Mouse (Mus musculus): Measurements from ENCODE around the gene Gpr152. TPM values are rescaled to one million over a fixed set of nuclear protein-coding genes. Genes with fewer than 3 reads are reported as not detected.

Gpr152 gene
- polyA plus RNA-seq, 1 experiment from 2014 or later, result not detected

DNA sequence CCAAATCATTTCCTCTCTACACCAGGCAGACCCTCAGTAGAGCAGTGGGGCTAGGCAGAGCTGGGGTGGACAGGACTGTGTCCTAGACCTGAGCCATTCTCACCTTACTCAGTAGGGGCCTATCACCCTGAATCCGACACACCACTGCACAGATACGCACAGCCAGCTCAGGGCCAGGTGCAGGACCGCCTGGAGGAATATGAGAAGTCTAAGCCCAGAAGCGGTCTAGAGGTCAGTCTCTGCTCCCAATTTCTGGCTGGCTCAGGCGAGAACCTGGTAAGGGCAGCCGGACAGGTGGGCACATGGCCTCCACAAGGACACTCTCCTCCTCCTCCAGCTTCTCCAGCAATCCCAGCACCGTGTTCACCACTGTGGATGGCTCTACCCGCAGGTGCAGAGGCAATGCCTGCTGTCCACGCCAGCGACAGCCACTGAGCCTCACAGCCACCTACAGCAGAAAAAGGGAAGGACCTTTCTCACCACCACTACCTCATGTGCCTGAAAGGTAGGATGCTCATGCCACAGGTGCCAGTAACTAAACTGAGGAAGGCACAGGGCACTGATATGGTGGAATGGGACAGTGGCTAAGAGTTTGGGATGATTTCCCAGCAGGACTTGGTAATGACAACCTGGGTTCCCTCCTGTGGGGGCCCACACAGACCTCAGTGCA lies 31.3 kb downstream of the Gpr152 start:
- Histone ChIP-seq H3K36me3 (no peaks in the 10 kb centered on the region), H3K9ac (0 out of 2 replicates have a peak overlapping the region, but pooled peaks have one; percentile 71), H3K4me1 (peaks cover 18% of the 10 kb centered on the region), H3K27me3 (replicated peaks) (no peaks in the 10 kb centered on the region), H3K9me3 (no peaks in the 10 kb centered on the region), H3K27ac (no peak overlapping the region), H3K4me3 (no peak overlapping the region), H3K4me2 (replicated peaks) (peak overlapping the region; percentile 72; the same call in 1 of the 2 replicates)
- 94% methylated on average over 10 of the region's 10 CpGs for WGBS
- no peak for ATAC-seq (ENCODE audit: low FRiP score, low read depth)

DNA sequence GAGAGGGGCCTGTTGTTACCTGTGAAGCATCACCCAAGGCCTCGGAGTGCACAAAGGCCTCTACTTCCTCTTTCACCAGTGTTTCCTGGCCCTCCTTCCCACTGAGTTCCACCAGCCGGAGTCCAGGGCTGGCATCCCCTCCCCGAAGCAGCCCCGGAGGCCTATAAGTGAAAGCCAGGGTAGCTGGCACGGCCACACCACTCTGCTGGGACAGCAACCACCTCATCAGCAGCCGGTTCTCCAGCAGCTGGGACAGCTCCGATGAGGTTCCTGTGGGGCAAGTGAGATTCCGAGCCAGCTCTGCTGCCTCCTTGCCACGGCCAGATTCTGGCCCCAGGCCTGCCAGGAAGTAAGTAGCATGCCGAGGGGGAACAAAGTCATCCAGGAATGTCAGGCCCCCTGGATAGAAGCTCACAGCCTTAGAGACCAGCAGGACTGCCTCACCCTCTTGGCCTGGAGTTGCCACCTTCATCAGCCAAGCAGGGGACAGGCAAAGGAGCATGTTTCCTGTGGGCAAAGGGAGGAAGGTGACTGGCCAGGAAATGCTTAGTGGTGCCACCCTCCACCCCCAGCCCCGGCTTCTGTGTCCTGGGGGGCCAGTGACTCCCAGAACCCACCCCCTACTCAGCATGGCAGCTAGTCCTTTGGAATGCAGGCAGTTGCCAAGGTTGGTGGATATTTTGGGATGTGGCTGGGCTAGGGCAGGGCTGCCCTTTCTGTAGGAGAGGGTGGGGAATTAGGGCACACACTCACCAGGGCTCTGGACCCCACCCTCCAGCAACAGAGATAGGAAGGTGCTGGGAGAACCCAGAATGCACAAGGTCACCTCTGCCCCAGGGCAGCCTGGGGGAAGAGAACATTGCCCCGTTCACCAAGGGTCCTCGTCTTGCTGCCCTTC lies 32.1 kb downstream of the Gpr152 start:
- no peak for ATAC-seq (ENCODE audit: low FRiP score, low read depth)
- WGBS, result 76% methylated on average over 13 of the region's 13 CpGs

DNA sequence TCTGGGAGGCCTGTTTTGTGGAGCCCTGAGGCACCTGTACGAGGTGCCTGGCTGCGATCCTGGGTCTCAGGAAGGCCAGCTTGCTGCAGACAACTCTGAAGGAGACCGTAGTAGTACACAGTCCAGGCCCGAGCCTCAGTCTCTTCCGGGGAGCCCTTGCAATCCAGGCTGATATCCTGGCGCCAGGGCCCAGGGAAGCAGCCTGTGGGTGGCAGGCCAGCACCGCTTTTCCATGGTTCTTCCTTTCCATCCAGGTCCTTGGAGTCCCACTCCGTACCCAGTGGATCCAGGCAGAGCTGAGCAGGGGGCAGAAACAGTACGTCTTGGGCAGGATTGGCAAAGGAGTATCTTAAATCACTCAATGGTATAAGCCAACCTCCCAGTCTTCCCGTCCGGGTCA lies 33.3 kb downstream of the Gpr152 start:
- H3K4me1 ChIP-seq, result peaks cover 18% of the 10 kb centered on the region
- H3K4me2 ChIP-seq (replicated peaks), result no peak overlapping the region
- no peaks in the 10 kb centered on the region for H3K27me3 ChIP-seq (replicated peaks)
- WGBS, result 55% methylated on average over 11 of the region's 11 CpGs
- H3K36me3 ChIP-seq, result no peaks in the 10 kb centered on the region
- ATAC-seq (ENCODE audit: low FRiP score, low read depth), result no peak
- H3K27ac ChIP-seq, result no peak overlapping the region
- no peak overlapping the region for H3K4me3 ChIP-seq
- H3K9me3 ChIP-seq, result no peaks in the 10 kb centered on the region
- no peak overlapping the region for H3K9ac ChIP-seq

More for the DNA sequence above, 32.1 kb downstream of the Gpr152 start:
- H3K27ac ChIP-seq, result no peak overlapping the region
- no peaks in the 10 kb centered on the region for H3K36me3 ChIP-seq
- no peak overlapping the region for H3K4me3 ChIP-seq
- no peaks in the 10 kb centered on the region for H3K27me3 ChIP-seq (replicated peaks)
- H3K9me3 ChIP-seq, result no peaks in the 10 kb centered on the region
- H3K4me1 ChIP-seq, result peaks cover 18% of the 10 kb centered on the region
- no peak overlapping the region for H3K4me2 ChIP-seq (replicated peaks)
- H3K9ac ChIP-seq, result no peak overlapping the region

DNA sequence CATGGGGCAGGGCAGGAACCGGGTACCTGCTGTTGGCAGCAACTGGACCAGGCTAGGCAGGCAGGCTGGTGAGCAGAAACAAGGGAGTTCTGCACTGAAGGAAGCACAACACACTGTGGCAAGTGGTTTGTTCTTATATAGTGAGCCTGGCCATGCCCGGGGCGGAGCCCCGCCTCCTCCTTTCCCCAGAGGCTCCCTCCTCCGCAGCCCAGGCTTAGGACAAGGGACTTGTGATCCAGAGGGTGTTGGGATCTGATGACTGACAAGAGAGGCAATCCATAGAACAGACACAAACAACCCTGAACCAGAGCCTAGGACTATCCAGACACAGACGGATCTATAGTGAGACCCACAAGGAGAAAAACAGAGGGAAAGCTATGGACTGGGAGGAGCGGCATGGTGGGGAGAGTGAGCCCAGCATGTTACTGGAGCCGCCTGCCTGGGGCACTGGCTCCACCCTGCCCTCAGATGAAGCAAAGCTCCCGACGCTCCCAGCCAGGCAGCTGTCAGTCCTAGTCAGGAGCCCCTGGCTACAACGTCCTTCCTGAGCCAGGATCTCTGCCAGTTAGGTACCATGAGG lies 35.9 kb downstream of the Gpr152 start, which contains the start of gene Carns1:
Gene Carns1, minus strand, starts transcription at position 112 of the 580 bp plus-strand sequence.
- H3K36me3 ChIP-seq, result no peaks in the 10 kb centered on the region
- H3K27me3 ChIP-seq (replicated peaks), result no peaks in the 10 kb centered on the region
- H3K9ac ChIP-seq, result peak within 1 kb of the TSS; percentile 33
- H3K27ac ChIP-seq, result no peak within 1 kb of the TSS
- H3K4me1 ChIP-seq, result peaks cover 8% of the 10 kb centered on the region
- peak within 1 kb of the TSS; percentile 48 for H3K4me2 ChIP-seq (replicated peaks)
- H3K4me3 ChIP-seq, result no peak within 1 kb of the TSS
- peak; percentile 44; the same call in 1 of the 2 replicates for ATAC-seq (ENCODE audit: low FRiP score, low read depth)
- H3K9me3 ChIP-seq, result no peaks in the 10 kb centered on the region
- 2% methylated on average over 11 of the region's 11 CpGs for WGBS

DNA sequence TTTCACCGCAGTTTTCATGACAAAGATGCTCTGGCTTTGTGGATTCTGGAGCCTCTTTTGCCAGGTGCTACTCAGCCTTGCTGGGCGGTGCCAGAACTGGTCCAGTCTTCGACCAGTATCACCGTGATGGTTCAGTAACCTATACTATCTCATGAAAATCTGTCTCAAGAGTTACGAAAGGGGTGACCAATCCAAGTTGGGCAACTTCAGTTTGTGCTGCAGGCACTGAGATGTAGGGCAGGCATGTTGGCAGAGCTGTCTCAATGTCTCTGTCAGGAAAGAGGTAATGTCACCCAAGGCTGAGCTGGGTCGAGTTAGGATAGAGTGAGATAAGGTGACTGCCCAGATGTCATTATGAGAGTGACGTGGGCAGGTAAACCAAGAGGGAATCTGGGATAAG lies 40.8 kb downstream of the Gpr152 start:
- H3K27ac ChIP-seq, result no peak overlapping the region
- H3K9me3 ChIP-seq, result no peaks in the 10 kb centered on the region
- H3K4me2 ChIP-seq (replicated peaks), result no peak overlapping the region
- WGBS, result 88% methylated on average over 7 of the region's 7 CpGs
- H3K4me1 ChIP-seq, result peaks cover 15% of the 10 kb centered on the region
- no peaks in the 10 kb centered on the region for H3K27me3 ChIP-seq (replicated peaks)
- no peak overlapping the region for H3K9ac ChIP-seq
- H3K36me3 ChIP-seq, result no peaks in the 10 kb centered on the region
- no peak overlapping the region for H3K4me3 ChIP-seq
- ATAC-seq (ENCODE audit: low FRiP score, low read depth), result no peak

DNA sequence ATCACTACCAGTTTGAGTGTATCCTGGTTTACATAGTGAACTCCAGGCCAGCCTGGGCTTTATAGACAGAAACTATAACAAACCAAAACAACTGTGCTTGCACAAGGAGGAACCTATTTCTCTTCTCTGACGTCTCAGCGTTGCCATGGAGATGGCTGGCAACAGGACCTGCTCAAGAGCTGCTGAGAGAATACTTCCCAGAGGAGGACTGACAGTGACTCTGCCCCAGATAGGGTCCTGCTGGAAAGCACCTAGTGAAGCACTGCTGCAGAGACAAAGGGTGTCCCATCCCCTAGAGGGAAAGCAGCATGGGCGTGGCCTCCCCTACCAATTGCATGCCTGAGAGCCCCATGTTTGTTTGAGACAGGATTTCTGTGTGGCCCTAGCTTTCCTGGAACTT lies 42.3 kb downstream of the Gpr152 start:
- no peaks in the 10 kb centered on the region for H3K9me3 ChIP-seq
- no peak overlapping the region for H3K4me2 ChIP-seq (replicated peaks)
- no peak overlapping the region for H3K4me3 ChIP-seq
- WGBS, result 46% methylated on average over 3 of the region's 3 CpGs
- no peak overlapping the region for H3K27ac ChIP-seq
- no peaks in the 10 kb centered on the region for H3K27me3 ChIP-seq (replicated peaks)
- no peak for ATAC-seq (ENCODE audit: low FRiP score, low read depth)
- 0 out of 2 replicates have a peak, but pooled peaks cover 11% of the 10 kb centered on the region for H3K4me1 ChIP-seq
- no peak overlapping the region for H3K9ac ChIP-seq
- no peaks in the 10 kb centered on the region for H3K36me3 ChIP-seq

DNA sequence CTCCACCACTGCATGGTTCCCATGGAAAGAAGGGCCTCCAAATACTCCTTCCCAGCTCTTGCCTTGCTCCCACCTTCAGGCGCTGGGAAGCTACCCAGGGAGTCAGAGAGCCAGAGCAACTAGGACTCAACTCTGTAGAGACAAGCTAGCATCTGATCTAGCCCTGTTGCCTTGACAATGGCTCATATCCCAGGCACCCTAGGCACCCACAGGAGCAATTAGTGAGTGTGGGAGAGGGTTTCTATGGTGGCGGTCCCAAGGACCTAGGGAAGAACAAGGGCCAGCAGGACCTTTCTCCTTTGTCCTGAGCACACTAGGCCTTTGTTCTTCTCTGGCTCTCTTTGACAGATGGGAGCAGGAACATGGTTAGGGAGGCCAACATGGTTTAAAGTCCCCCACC lies 44.1 kb downstream of the Gpr152 start:
- no peaks in the 10 kb centered on the region for H3K36me3 ChIP-seq
- ATAC-seq (ENCODE audit: low FRiP score, low read depth), result no peak
- H3K4me3 ChIP-seq, result no peak overlapping the region
- H3K9ac ChIP-seq, result no peak overlapping the region
- H3K4me2 ChIP-seq (replicated peaks), result no peak overlapping the region
- H3K9me3 ChIP-seq, result no peaks in the 10 kb centered on the region
- H3K27me3 ChIP-seq (replicated peaks), result no peaks in the 10 kb centered on the region
- H3K4me1 ChIP-seq, result 0 out of 2 replicates have a peak, but pooled peaks cover 11% of the 10 kb centered on the region
- H3K27ac ChIP-seq, result no peak overlapping the region
- 76% methylated on average over 2 of the region's 2 CpGs for WGBS

DNA sequence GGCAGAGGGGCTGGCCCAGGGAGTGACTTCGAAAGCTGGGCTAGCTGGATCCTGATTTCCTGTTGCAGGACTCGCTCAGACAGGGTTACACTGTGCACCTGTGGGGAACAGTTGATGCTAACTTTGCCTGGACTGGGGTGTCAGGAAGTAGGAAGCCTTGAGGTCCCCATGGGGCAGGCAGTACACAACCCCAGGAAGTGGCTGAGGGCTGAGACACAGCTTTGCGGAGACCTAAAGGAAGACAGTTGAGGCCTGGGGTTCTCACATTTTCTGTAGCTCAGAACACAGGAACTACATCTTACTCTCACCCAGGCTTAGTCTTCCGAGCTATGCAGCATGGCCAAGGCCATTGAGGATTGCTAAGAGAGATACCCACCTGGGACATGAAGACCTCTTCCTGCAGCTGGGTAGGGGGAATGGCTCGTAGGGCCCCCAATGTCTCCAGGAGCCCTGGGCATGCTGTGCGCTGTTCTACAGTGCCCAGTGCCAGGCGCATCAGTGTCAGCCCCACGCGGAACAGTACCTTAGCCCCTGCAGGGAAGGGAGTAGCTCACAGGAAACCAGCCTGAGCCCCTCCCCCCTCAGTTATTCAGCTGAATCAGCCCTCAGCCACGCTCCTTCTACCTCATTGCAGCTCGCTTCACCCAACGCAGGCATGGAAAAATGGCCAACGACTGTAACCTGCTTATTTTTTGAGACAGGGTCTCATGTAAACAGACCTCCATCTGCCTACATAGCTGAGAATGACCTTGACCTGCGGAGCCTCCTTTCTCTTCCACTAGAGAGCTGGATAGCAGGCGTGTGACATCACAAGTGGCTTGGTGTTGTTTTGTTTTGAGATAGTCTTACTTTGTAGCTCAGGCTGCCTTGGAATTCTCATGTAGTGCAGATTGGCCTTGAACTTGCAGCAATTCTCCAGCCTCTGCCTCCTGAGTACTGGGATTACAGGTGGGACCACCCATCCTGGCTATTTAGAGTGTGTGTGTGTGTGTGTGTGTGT lies 45.7 kb downstream of the Gpr152 start:
- ATAC-seq (ENCODE audit: low FRiP score, low read depth), result no peak
- Histone ChIP-seq H3K9ac (no peak overlapping the region), H3K36me3 (no peaks in the 10 kb centered on the region), H3K27ac (no peak overlapping the region), H3K4me2 (replicated peaks) (no peak overlapping the region), H3K4me1 (0 out of 2 replicates have a peak, but pooled peaks cover 11% of the 10 kb centered on the region), H3K4me3 (no peak overlapping the region), H3K27me3 (replicated peaks) (no peaks in the 10 kb centered on the region; the same call in 1 of the 2 replicates), H3K9me3 (no peaks in the 10 kb centered on the region)
- 65% methylated on average over 15 of the region's 15 CpGs for WGBS

DNA sequence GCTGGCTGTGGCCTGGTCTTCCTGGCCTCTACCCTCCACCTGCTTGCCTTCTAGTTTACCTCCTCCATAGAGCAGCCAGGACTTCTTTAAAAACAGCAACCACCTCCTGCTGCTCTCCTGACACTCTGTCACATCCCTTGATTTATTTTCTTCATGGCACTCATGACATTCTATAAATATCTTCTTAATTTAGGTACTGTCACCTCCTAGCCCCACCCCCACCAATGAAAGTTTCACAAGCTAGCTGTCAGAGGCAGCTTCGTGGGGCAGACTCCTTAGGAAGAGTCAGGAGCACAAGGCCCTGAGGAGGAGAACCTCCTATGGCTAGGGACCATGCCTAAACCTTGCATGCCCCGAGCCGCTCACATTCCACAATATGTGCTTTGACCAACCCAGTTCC lies 47.7 kb downstream of the Gpr152 start:
- no peak for ATAC-seq (ENCODE audit: low FRiP score, low read depth)
- Histone ChIP-seq H3K27ac (no peak overlapping the region), H3K27me3 (replicated peaks) (no peaks in the 10 kb centered on the region; the same call in 1 of the 2 replicates), H3K4me2 (replicated peaks) (no peak overlapping the region), H3K9ac (no peak overlapping the region), H3K4me1 (peaks cover 8% of the 10 kb centered on the region; the same call in 1 of the 2 replicates), H3K36me3 (no peaks in the 10 kb centered on the region), H3K4me3 (no peak overlapping the region), H3K9me3 (no peaks in the 10 kb centered on the region)
- WGBS, result 78% methylated on average over 3 of the region's 3 CpGs

DNA sequence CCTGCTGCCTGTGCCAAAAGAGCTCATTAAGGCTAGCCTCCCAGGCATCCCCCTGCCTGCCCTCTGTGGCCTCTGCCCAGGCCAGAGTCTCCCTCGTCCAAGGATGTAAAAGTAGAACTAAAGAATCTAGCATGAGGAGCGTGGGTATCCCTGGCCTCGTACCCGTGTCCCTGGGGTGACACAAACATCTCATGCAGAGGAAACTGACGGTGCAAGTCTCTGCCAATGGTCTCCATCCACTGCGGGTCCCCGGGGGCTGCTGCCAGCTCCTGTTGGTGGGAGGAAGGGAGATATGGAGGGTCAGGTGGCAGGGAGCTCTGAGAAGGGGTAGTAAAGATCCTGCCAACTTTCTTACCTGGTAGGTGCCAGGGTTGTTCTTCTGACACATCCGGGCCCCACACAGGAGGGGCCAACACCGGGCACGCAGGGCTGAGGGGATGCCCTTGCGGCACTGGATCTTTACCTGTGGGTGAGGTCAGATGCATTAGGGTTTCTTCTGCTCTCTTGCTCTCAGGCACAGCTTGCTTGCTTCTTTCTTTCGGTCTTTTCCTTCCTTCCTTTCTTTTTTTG lies 49.5 kb downstream of the Gpr152 start:
- Histone ChIP-seq H3K4me1 (peaks cover 19% of the 10 kb centered on the region), H3K27me3 (replicated peaks) (no peaks in the 10 kb centered on the region; the same call in 1 of the 2 replicates), H3K9me3 (no peaks in the 10 kb centered on the region), H3K36me3 (peaks cover 11% of the 10 kb centered on the region), H3K9ac (no peak overlapping the region), H3K4me3 (no peak overlapping the region), H3K4me2 (replicated peaks) (no peak overlapping the region), H3K27ac (no peak overlapping the region)
- ATAC-seq (ENCODE audit: low FRiP score, low read depth), result no peak
- WGBS, result 80% methylated on average over 12 of the region's 12 CpGs

DNA sequence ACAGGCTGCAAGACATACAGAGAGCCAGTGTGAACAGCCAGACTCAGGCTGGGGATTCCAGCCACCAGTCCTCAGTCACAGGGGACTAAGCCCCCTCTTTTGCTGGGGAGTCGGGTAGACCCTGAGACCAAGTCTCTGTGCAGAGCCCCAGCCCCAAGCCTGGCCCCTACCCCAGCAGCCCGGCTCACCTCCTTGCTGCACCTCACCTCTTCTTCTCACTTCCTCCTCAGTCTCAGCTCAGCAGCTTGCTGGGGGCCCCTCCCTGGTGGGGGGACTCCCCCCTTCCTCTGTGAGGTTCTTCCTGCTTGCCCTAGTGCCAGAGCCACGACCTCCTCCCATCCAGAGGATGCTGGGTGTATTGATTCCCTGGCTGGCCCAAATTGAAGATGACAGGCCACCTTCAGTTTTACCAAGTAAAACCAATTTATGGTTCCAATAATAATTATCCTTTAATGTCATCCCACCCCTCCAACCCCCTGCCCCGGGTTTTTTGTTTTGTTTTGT lies 51.3 kb downstream of the Gpr152 start, which contains the start of gene Tbc1d10c:
Gene Tbc1d10c, minus strand, starts transcription at position 454 of the 504 bp plus-strand sequence.
- Histone ChIP-seq H3K4me2 (replicated peaks) (peak within 1 kb of the TSS; percentile 95), H3K27me3 (replicated peaks) (no peaks in the 10 kb centered on the region; the same call in 1 of the 2 replicates), H3K9me3 (no peaks in the 10 kb centered on the region), H3K4me1 (peaks cover 15% of the 10 kb centered on the region), H3K27ac (peak within 1 kb of the TSS; percentile 73), H3K36me3 (peaks cover 28% of the 10 kb centered on the region), H3K4me3 (peak within 1 kb of the TSS; percentile 96), H3K9ac (peak within 1 kb of the TSS; percentile 98)
- 67% methylated on average over 4 of the region's 4 CpGs for WGBS
- no peak for ATAC-seq (ENCODE audit: low FRiP score, low read depth)
